Mouse (Mus musculus): ENCODE measurements around the gene Lnx1. TPM values are rescaled to one million over a fixed set of nuclear protein-coding genes. Genes with fewer than 3 reads are reported as not detected.

Gene Lnx1
- polyA plus RNA-seq, 1 experiment: 0.05 TPM

GRCm38 (mm10) chr5:74649122-74649521 lies 53.6 kb downstream of the Lnx1 start:
- no peak overlapping the region for H3K4me2 ChIP-seq (ENCODE audit: low read depth)
- H3K79me2 ChIP-seq (ENCODE audit: control insufficient read depth, insufficient read depth): no peaks in the 10 kb centered on the region
- H3K4me3 ChIP-seq: no peak overlapping the region
- H3K36me3 ChIP-seq (ENCODE audit: control insufficient read depth, insufficient read depth): no peaks in the 10 kb centered on the region
- H3ac ChIP-seq (ENCODE audit: control insufficient read depth, insufficient read length): no peak overlapping the region
- TF ChIP-seq USF1 (IDR thresholded peaks at IDR 0.05; ENCODE audit: low read depth) (no peak), MYOG (IDR thresholded peaks at IDR 0.05; ENCODE audit: control insufficient read depth in 1 of 3, insufficient read depth in 1 of 3, insufficient read length in 2 of 3, low read depth in 2 of 3) (no peak), SRF (IDR thresholded peaks at IDR 0.05; ENCODE audit: control insufficient read depth, insufficient read length, low read depth) (no peak), REST (IDR thresholded peaks at IDR 0.05; ENCODE audit: insufficient read depth, insufficient read length) (no peak), TCF12 (IDR thresholded peaks at IDR 0.05; ENCODE audit: insufficient read depth, poor library complexity, severe bottlenecking) (no peak), MAX (IDR thresholded peaks at IDR 0.05; ENCODE audit: low read depth) (no peak), POLR2A (IDR thresholded peaks at IDR 0.05; ENCODE audit: insufficient read length, low read depth) (no peak), CEBPB (IDR thresholded peaks at IDR 0.05; ENCODE audit: insufficient read depth, poor library complexity, severe bottlenecking) (no peak), E2F4 (IDR thresholded peaks at IDR 0.05; ENCODE audit: insufficient read depth) (no peak)
- no peaks in the 10 kb centered on the region for H3K27me3 ChIP-seq (ENCODE audit: control insufficient read depth, insufficient read depth, insufficient read length)

GRCm38 (mm10) chr5:74648216-74648615 lies 54.5 kb downstream of the Lnx1 start:
- no peaks in the 10 kb centered on the region for H3K36me3 ChIP-seq (ENCODE audit: control insufficient read depth, insufficient read depth)
- TF ChIP-seq MAX (IDR thresholded peaks at IDR 0.05; ENCODE audit: low read depth): no peak
- TF ChIP-seq REST (IDR thresholded peaks at IDR 0.05; ENCODE audit: insufficient read depth, insufficient read length): no peak
- TF ChIP-seq E2F4 (IDR thresholded peaks at IDR 0.05; ENCODE audit: insufficient read depth): no peak
- TF ChIP-seq TCF3 (IDR thresholded peaks at IDR 0.05; ENCODE audit: insufficient read length, low read depth): no peak
- no peak for TF ChIP-seq MYOD1 (IDR thresholded peaks at IDR 0.05; ENCODE audit: control insufficient read depth in 1 of 3, insufficient read length in 2 of 3, low read depth in 2 of 3)
- no peak for TF ChIP-seq MYOG (IDR thresholded peaks at IDR 0.05; ENCODE audit: control insufficient read depth in 1 of 3, insufficient read depth in 1 of 3, insufficient read length in 2 of 3, low read depth in 2 of 3)
- no peak for TF ChIP-seq SRF (IDR thresholded peaks at IDR 0.05; ENCODE audit: control insufficient read depth, insufficient read length, low read depth)
- TF ChIP-seq POLR2A (IDR thresholded peaks at IDR 0.05; ENCODE audit: insufficient read length, low read depth): no peak
- no peak for TF ChIP-seq TCF12 (IDR thresholded peaks at IDR 0.05; ENCODE audit: insufficient read depth, poor library complexity, severe bottlenecking)
- no peak for TF ChIP-seq USF1 (IDR thresholded peaks at IDR 0.05; ENCODE audit: low read depth)
- no peak for TF ChIP-seq POLR2AphosphoS2 (IDR thresholded peaks at IDR 0.05; ENCODE audit: insufficient read length, low read depth)
- no peak for TF ChIP-seq CEBPB (IDR thresholded peaks at IDR 0.05; ENCODE audit: insufficient read depth, poor library complexity, severe bottlenecking)
- no peaks in the 10 kb centered on the region for H3K27me3 ChIP-seq (ENCODE audit: control insufficient read depth, insufficient read depth, insufficient read length)
- H3K4me3 ChIP-seq: no peak overlapping the region
- no peak overlapping the region for H3ac ChIP-seq (ENCODE audit: control insufficient read depth, insufficient read length)
- no peak overlapping the region for H3K4me2 ChIP-seq (ENCODE audit: low read depth)
- H3K79me2 ChIP-seq (ENCODE audit: control insufficient read depth, insufficient read depth): no peaks in the 10 kb centered on the region

- Histone ChIP-seq H3K36me3 (ENCODE audit: control insufficient read depth, insufficient read depth) (no peaks in the 10 kb centered on the region), H3ac (ENCODE audit: control insufficient read depth, insufficient read length) (no peak overlapping the region), H3K79me2 (ENCODE audit: control insufficient read depth, insufficient read depth) (no peaks in the 10 kb centered on the region), H3K4me3 (no peak overlapping the region), H3K4me2 (ENCODE audit: low read depth) (no peak overlapping the region), H3K27me3 (ENCODE audit: control insufficient read depth, insufficient read depth, insufficient read length) (no peaks in the 10 kb centered on the region)
- TF ChIP-seq USF1 (IDR thresholded peaks at IDR 0.05; ENCODE audit: low read depth) (no peak), POLR2A (IDR thresholded peaks at IDR 0.05; ENCODE audit: insufficient read length, low read depth) (no peak), REST (IDR thresholded peaks at IDR 0.05; ENCODE audit: insufficient read depth, insufficient read length) (no peak), CEBPB (IDR thresholded peaks at IDR 0.05; ENCODE audit: insufficient read depth, poor library complexity, severe bottlenecking) (no peak)
Measured at GRCm38 (mm10) chr5:74647584-74647984, 55.1 kb downstream of the Lnx1 start.

DNA sequence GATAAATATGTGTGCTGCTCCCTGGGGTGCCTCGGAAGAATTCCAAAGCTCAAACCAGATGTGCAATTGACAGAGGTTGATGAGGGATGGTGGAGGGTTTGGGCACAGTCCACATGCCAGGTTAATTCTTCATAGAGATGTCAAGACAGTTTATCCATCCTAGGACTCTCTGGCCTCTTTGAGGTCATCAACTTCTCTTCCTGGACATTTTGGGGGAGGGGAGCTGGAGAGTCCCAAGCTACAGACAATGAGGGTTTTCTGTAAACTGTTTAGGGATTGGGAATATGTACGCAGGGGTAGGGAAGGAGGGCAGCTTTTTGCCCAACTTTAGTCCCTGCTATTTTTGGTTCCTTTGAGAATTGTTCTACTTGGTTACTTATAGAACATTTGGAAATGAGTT lies 60.4 kb downstream of the Lnx1 start:
- Histone ChIP-seq H3ac (ENCODE audit: control insufficient read depth, insufficient read length) (no peak overlapping the region), H3K36me3 (ENCODE audit: control insufficient read depth, insufficient read depth) (no peaks in the 10 kb centered on the region), H3K79me2 (ENCODE audit: control insufficient read depth, insufficient read depth) (no peaks in the 10 kb centered on the region), H3K4me3 (no peak overlapping the region), H3K27me3 (ENCODE audit: control insufficient read depth, insufficient read depth, insufficient read length) (no peaks in the 10 kb centered on the region), H3K4me2 (ENCODE audit: low read depth) (no peak overlapping the region)
- TF ChIP-seq MAX (IDR thresholded peaks at IDR 0.05; ENCODE audit: low read depth): no peak
- no peak for TF ChIP-seq USF1 (IDR thresholded peaks at IDR 0.05; ENCODE audit: low read depth)
- no peak for TF ChIP-seq MYOG (IDR thresholded peaks at IDR 0.05; ENCODE audit: control insufficient read depth in 1 of 3, insufficient read depth in 1 of 3, insufficient read length in 2 of 3, low read depth in 2 of 3)
- no peak for TF ChIP-seq POLR2A (IDR thresholded peaks at IDR 0.05; ENCODE audit: insufficient read length, low read depth)
- TF ChIP-seq REST (IDR thresholded peaks at IDR 0.05; ENCODE audit: insufficient read depth, insufficient read length): no peak
- TF ChIP-seq MYOD1 (IDR thresholded peaks at IDR 0.05; ENCODE audit: control insufficient read depth in 1 of 3, insufficient read length in 2 of 3, low read depth in 2 of 3): no peak
- TF ChIP-seq E2F4 (IDR thresholded peaks at IDR 0.05; ENCODE audit: insufficient read depth): no peak
- no peak for TF ChIP-seq SRF (IDR thresholded peaks at IDR 0.05; ENCODE audit: control insufficient read depth, insufficient read length, low read depth)

- no peaks in the 10 kb centered on the region for H3K79me2 ChIP-seq (ENCODE audit: control insufficient read depth, insufficient read depth)
- TF ChIP-seq CEBPB (IDR thresholded peaks at IDR 0.05; ENCODE audit: insufficient read depth, poor library complexity, severe bottlenecking) (no peak), MAX (IDR thresholded peaks at IDR 0.05; ENCODE audit: low read depth) (no peak), TCF12 (IDR thresholded peaks at IDR 0.05; ENCODE audit: insufficient read depth, poor library complexity, severe bottlenecking) (no peak)
- H3ac ChIP-seq (ENCODE audit: control insufficient read depth, insufficient read length): no peak overlapping the region
- H3K4me3 ChIP-seq: no peak overlapping the region
- no peaks in the 10 kb centered on the region for H3K27me3 ChIP-seq (ENCODE audit: control insufficient read depth, insufficient read depth, insufficient read length)
- no peak overlapping the region for H3K4me2 ChIP-seq (ENCODE audit: low read depth)
- H3K36me3 ChIP-seq (ENCODE audit: control insufficient read depth, insufficient read depth): no peaks in the 10 kb centered on the region
Measured at GRCm38 (mm10) chr5:74641000-74641399, 61.7 kb downstream of the Lnx1 start.

All from myocyte (in vitro differentiated cells).